Comparison of ENCODE assay signal across 8 mouse cellular contexts in genomic region chr7:78895021-78895652, GRCm38 (mm10). TPM values are rescaled to one million over a fixed set of nuclear protein-coding genes. Genes with fewer than 3 reads are reported as not detected.
DNase-seq lines count a peak whose midpoint lies in the region; ATAC-seq and TF ChIP-seq lines count a peak whose summit lies in the region.

No protein-coding gene starts in this region.

- H3K27me3 ChIP-seq in testis, adult 2 months (ENCODE audit: control insufficient read depth, insufficient read depth, low read length): no peaks in the 10 kb centered on the region
- H3K27me3 ChIP-seq in stomach, embryonic 16.5 days (ENCODE audit: control insufficient read depth, insufficient read depth, low read length): peaks cover under 1% of the 10 kb centered on the region; the same call in 1 of the 2 replicates

- DNase-seq in gastrocnemius, adult 2 months: no peak
- DNase-seq in gastrocnemius, postnatal 14 days: no peak
- no peak for DNase-seq in testis, postnatal 14 days (ENCODE audit: low spot score)
- DNase-seq in liver: peak; percentile 43
- no peak for DNase-seq in left cerebral cortex, postnatal 36 days (ENCODE audit: low spot score in 2 of 2)

- TF ChIP-seq CTCF in gastrocnemius, adult 2 months (IDR thresholded peaks at IDR 0.05): no peak
- no peak for TF ChIP-seq CTCF in testis, adult 2 months (IDR thresholded peaks at IDR 0.05; ENCODE audit: control insufficient read depth, insufficient read depth, insufficient replicate concordance, low read depth, low read length)

- TF ChIP-seq POLR2A in testis, adult 2 months (IDR thresholded peaks at IDR 0.05; ENCODE audit: control insufficient read depth, low read depth, low read length): no peak

- no peak for ATAC-seq in stomach, embryonic 16.5 days (ENCODE audit: insufficient read depth, low FRiP score)
- no peak for ATAC-seq in inflammation-experienced regulatory T-cells, adult 6 months

- H3K4me1 ChIP-seq in testis, adult 2 months (ENCODE audit: control insufficient read depth, insufficient read depth, low read length): peaks cover 13% of the 10 kb centered on the region
- H3K4me1 ChIP-seq in stomach, embryonic 16.5 days (ENCODE audit: control insufficient read depth, insufficient read depth, low read length): peaks cover 12% of the 10 kb centered on the region

- peak overlapping the region; percentile 71 for H3K9ac ChIP-seq in stomach, embryonic 16.5 days (ENCODE audit: low read length)

- peak overlapping the region; percentile 63 for H3K4me2 ChIP-seq in stomach, embryonic 16.5 days (ENCODE audit: low read depth, low read length)

- H3K9me3 ChIP-seq in stomach, embryonic 16.5 days (replicated peaks; ENCODE audit: control insufficient read depth, low read length): no peaks in the 10 kb centered on the region

- peak overlapping the region; percentile 93 for H3K27ac ChIP-seq in gastrocnemius, adult 2 months
- H3K27ac ChIP-seq in testis, adult 2 months (ENCODE audit: control insufficient read depth, insufficient read depth, low read depth, low read length): peak overlapping the region; percentile 83
- H3K27ac ChIP-seq in stomach, embryonic 16.5 days (ENCODE audit: low read length): no peak overlapping the region

- no peaks in the 10 kb centered on the region for H3K36me3 ChIP-seq in testis, adult 2 months (ENCODE audit: control insufficient read depth, insufficient read depth, low read length)
- H3K36me3 ChIP-seq in stomach, embryonic 16.5 days (ENCODE audit: control insufficient read depth, insufficient read depth, low read length): peaks cover 3% of the 10 kb centered on the region; the same call in 1 of the 2 replicates

- WGBS in stomach, embryonic 16.5 days: 54% methylated on average over 13 of the region's 13 CpGs

- intact Hi-C loops in gastrocnemius, adult 2 months (cut with DNase I): no loop called here
- intact Hi-C loops in gastrocnemius, postnatal 14 days (cut with DNase I; ENCODE audit: low total_unique reads): no loop called here
- intact Hi-C loops in left cerebral cortex, postnatal 36 days (cut with DNase I): no loop called here

- peak overlapping the region; percentile 96 for H3K4me3 ChIP-seq in gastrocnemius, adult 2 months
- peak overlapping the region; percentile 90 for H3K4me3 ChIP-seq in testis, adult 2 months (ENCODE audit: control insufficient read depth, low read depth, low read length)
- peak overlapping the region; percentile 83 for H3K4me3 ChIP-seq in stomach, embryonic 16.5 days (replicated peaks; ENCODE audit: low read length)

RNA-seq across cellular contexts. Expression of gene Aen, which starts 0.5 kb away (rescaled TPM):
- 10 to 100 TPM; 51.7 to 52.0 TPM for total RNA-seq in gastrocnemius, adult 2 months (2021)
- 10 to 100 TPM; 23.2 to 27.5 TPM for total RNA-seq in gastrocnemius, postnatal 14 days (2021)
- polyA plus RNA-seq in testis, adult 2 months (2012; rRNA removed): 9.3 and 10.3 TPM in 2 replicates
- polyA plus RNA-seq in stomach, embryonic 16.5 days (2015; fragmentation: Nextera tagmentation; extraction: Ambion mirVana): 35.9 and 38.4 TPM in 2 replicates
- 10 to 100 TPM; 20.2 to 24.0 TPM for total RNA-seq in left cerebral cortex, postnatal 36 days (2021)
- 10 to 100 TPM; 21.2 to 26.0 (median 21.2) TPM for polyA plus RNA-seq in inflammation-experienced regulatory T-cells, adult 6 months (2017; shearing (Covaris generic))

RNA-seq across cellular contexts. Expression of gene Isg20, which starts 18.1 kb away (rescaled TPM):
- total RNA-seq in gastrocnemius, adult 2 months (2021): 1 to 10 TPM in 1 of 2 experiments, under 1 TPM in 1; 0.92 to 1.8 TPM
- total RNA-seq in gastrocnemius, postnatal 14 days (2021): 1 to 10 TPM; 1.0 to 1.2 TPM
- 275 and 277 TPM in 2 replicates for polyA plus RNA-seq in testis, adult 2 months (2012; rRNA removed)
- polyA plus RNA-seq in stomach, embryonic 16.5 days (2015; fragmentation: Nextera tagmentation; extraction: Ambion mirVana): 22.4 and 24.3 TPM in 2 replicates
- total RNA-seq in left cerebral cortex, postnatal 36 days (2021): 1 to 10 TPM; 1.2 TPM
- polyA plus RNA-seq in inflammation-experienced regulatory T-cells, adult 6 months (2017; shearing (Covaris generic)): 10 to 100 TPM; 89.9 to 95.8 (median 92.5) TPM

RNA-seq across cellular contexts. Expression of gene Det1, which starts 48.1 kb away (rescaled TPM):
- 10 to 100 TPM; 17.9 to 22.1 TPM for total RNA-seq in gastrocnemius, adult 2 months (2021)
- total RNA-seq in gastrocnemius, postnatal 14 days (2021): 1 to 10 TPM; 8.5 to 9.2 TPM
- polyA plus RNA-seq in testis, adult 2 months (2012; rRNA removed): 13.6 and 14.8 TPM in 2 replicates
- polyA plus RNA-seq in stomach, embryonic 16.5 days (2015; fragmentation: Nextera tagmentation; extraction: Ambion mirVana): 14.7 and 16.4 TPM in 2 replicates
- 1 to 10 TPM; 6.0 to 6.4 TPM for total RNA-seq in left cerebral cortex, postnatal 36 days (2021)
- polyA plus RNA-seq in inflammation-experienced regulatory T-cells, adult 6 months (2017; shearing (Covaris generic)): 10 to 100 TPM in 2 of 3 experiments, 1 to 10 TPM in 1; 9.4 to 18.9 (median 16.1) TPM
